Mouse (Mus musculus) liver, embryonic 11.5 days (tissue): ENCODE results near the gene Asxl2. TPM values are rescaled to one million over a fixed set of nuclear protein-coding genes. Genes with fewer than 3 reads are reported as not detected.

Source experiments
- ATAC-seq: fragments of 200-750 bp; cut with Nextera tagmentation; replicated peaks from 2 replicates; pipeline ENCODE4 v1.8.0; 2017; ENCODE audit warnings: moderate number of reproducible peaks, mild to moderate bottlenecking, moderate TSS enrichment, moderate library complexity; ENCODE audit not compliant: low FRiP score
- DNase-seq: peaks from one replicate; pipeline ENCODE4 v3.0.0-alpha.2; 2017; ENCODE audit warnings: low spot score
- H3K27ac ChIP-seq: fragments of 300-500 bp; sonication (generic); 2 replicates; pipeline ENCODE4 v1.5.1; 2014; ENCODE audit warnings: mild to moderate bottlenecking, low read depth, low read length, control low read depth
- H3K27me3 ChIP-seq: fragments of 300-500 bp; sonication (generic); replicated peaks from 2 replicates; pipeline ENCODE4 v1.6.1; 2014; ENCODE audit warnings: low read length, mixed read lengths; ENCODE audit not compliant: control insufficient read depth, insufficient read depth
- H3K36me3 ChIP-seq: fragments of 300-500 bp; sonication (generic); 2 replicates; pipeline ENCODE4 v1.6.1; 2014; ENCODE audit warnings: mild to moderate bottlenecking, low read length, moderate library complexity, mixed read lengths; ENCODE audit not compliant: control insufficient read depth, insufficient read depth
- H3K4me1 ChIP-seq: fragments of 300-500 bp; sonication (generic); replicated peaks from 2 replicates; pipeline ENCODE4 v1.6.1; 2014; ENCODE audit warnings: low read length, mixed read lengths; ENCODE audit not compliant: control insufficient read depth, insufficient read depth
- H3K4me2 ChIP-seq: fragments of 300-500 bp; sonication (generic); 2 replicates; pipeline ENCODE4 v1.6.1; 2014; ENCODE audit warnings: mild to moderate bottlenecking, control low read depth, moderate library complexity
- H3K4me3 ChIP-seq: fragments of 300-500 bp; sonication (generic); 2 replicates; pipeline ENCODE4 v1.5.1; 2014; ENCODE audit warnings: low read depth, low read length, control low read depth
- H3K9ac ChIP-seq: fragments of 300-500 bp; sonication (generic); 2 replicates; pipeline ENCODE4 v1.6.1; 2014; ENCODE audit warnings: low read depth, low read length, control low read depth
- H3K9me3 ChIP-seq: fragments of 300-500 bp; sonication (generic); 2 replicates; pipeline ENCODE4 v1.6.1; 2016; ENCODE audit warnings: low read length, inconsistent platforms, mixed read lengths; ENCODE audit not compliant: control insufficient read depth
- WGBS: fragments of 180-500 bp; shearing (Covaris S2); extraction: QIAGEN DNeasy Blood & Tissue Kit; methylation state at CpG from one replicate; pipeline ENCODE4 v1.1.7; 2014; 5-methylcytosine and 5-hydroxymethylcytosine counted together
- polyA plus RNA-seq: library from polyadenylated mRNA; unstranded; fragments of >200 nt; fragmentation: Nextera tagmentation; extraction: Ambion mirVana; gene quantifications from 2 replicates; pipeline ENCODE4 v1.2.1, GENCODE M21; 2014

Asxl2 gene
- 21.4 and 23.4 TPM in 2 replicates for polyA plus RNA-seq

DNA sequence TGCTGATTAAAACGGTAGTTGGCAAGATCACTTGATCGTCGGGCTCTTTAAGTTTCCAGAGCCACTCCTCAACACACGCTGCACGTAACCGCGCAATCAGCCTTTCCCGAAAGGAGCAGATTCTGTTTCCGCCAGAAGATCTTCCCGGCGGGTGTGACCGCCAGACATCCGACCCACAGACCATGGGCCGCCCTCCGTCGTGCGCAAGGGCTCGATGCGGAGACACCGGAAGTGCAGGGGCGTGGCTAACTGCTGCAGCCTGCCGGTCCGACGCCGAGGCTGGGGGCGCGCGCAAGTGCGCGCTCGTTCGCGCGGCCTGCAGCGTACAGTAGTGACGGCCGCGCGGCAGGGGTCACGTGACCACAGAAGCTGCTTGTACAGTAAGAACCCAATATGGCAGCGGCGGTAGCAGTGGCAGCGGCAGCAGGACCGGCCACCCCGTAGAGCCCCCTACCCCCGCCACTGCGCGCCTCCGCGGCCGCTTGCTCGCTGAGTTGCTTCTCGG, at the start of gene Asxl2:
Asxl2 (plus strand) TSS at position 328 of the 505 bp plus-strand sequence.
- peak within 1 kb of the TSS; percentile 99 for H3K4me3 ChIP-seq
- ATAC-seq (peak; percentile 90), DNase-seq (peak; percentile 99)
- peak within 1 kb of the TSS; percentile 87 for H3K4me2 ChIP-seq
- H3K36me3 ChIP-seq, result peaks cover 5% of the 10 kb centered on the region; the same call in 1 of the 2 replicates
- peaks cover 18% of the 10 kb centered on the region for H3K4me1 ChIP-seq
- 0% methylated on average over 53 of the region's 53 CpGs for WGBS
- peak within 1 kb of the TSS; percentile 99 for H3K9ac ChIP-seq
- peak within 1 kb of the TSS; percentile 100 for H3K27ac ChIP-seq
- no peaks in the 10 kb centered on the region for H3K27me3 ChIP-seq
- no peaks in the 10 kb centered on the region for H3K9me3 ChIP-seq

DNA sequence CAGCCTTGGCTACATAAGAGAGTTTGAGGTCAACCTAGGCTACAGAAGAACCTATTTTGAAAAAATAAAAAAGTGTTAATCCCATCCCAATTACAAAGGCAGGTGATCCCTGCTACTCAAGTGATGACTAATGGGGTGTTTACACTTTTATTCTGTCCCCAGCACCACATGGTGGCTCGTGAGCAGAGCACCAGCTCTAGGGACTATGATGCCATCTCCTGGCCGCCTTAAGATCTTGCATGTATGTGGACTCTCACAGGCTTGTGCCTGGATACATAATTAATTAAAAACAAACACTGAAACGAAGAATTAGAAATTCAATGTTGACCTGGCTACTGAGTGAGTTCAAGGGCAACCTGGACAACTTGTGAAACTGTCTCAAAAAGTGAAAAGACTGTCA, 49.5 kb upstream of the Asxl2 start:
- no peak overlapping the region for H3K4me2 ChIP-seq
- no peaks in the 10 kb centered on the region for H3K36me3 ChIP-seq
- H3K4me1 ChIP-seq, result no peaks in the 10 kb centered on the region
- H3K9me3 ChIP-seq, result no peaks in the 10 kb centered on the region
- WGBS, result 25% methylated on average over 3 of the region's 3 CpGs
- H3K27me3 ChIP-seq, result no peaks in the 10 kb centered on the region
- ATAC-seq (no peak), DNase-seq (no peak)
- no peak overlapping the region for H3K27ac ChIP-seq
- H3K4me3 ChIP-seq, result no peak overlapping the region
- H3K9ac ChIP-seq, result no peak overlapping the region

DNA sequence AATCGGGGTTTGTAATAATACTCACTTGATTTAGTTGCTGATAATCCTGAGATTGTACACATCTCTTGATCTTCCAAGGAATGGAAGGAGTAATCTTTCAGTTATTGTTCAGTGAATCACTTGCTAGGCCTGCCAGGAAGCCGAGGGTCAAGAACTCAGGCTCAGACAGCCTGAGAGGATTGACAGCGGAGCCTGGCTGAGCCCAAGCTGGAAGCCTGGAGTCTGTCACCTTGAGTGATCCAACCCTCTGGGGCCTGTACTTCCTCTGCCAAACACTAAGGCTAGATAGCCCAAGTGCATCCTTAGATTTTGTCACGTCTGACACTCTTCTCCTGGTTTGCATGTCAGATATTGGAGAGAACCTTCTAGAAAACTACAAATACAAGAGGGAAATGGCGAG, 48.9 kb upstream of the Asxl2 start:
- no peak for ATAC-seq
- 60% methylated on average over 5 of the region's 5 CpGs for WGBS
- no peaks in the 10 kb centered on the region for H3K27me3 ChIP-seq

DNA sequence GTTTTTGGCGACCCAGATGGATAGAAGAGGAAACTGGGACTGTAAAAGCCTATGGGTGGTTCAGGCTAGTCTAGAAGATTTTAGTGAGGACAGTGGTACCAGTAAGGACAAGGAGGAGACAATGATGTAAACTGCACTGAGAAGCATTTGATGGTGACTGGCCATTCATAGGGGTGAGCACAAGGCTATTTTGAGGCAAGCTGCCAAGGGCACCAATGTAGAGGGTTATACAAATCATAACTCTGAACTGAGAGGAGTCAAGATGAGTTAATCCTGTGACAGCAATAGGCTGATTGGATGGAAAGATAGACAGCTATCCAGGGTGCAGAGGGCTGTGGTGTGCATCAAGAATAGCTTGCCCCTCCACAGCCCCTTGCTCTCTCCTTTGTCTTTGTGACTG, 41.8 kb upstream of the Asxl2 start:
- H3K36me3 ChIP-seq, result no peaks in the 10 kb centered on the region
- no peaks in the 10 kb centered on the region for H3K4me1 ChIP-seq
- H3K9me3 ChIP-seq, result no peaks in the 10 kb centered on the region
- no peak overlapping the region for H3K4me3 ChIP-seq
- H3K4me2 ChIP-seq, result no peak overlapping the region
- no peak overlapping the region for H3K9ac ChIP-seq
- WGBS, result 63% methylated on average over 1 of the region's 1 CpGs
- no peak for DNase-seq
- ATAC-seq, result no peak
- H3K27me3 ChIP-seq, result no peaks in the 10 kb centered on the region
- H3K27ac ChIP-seq, result no peak overlapping the region

More for the DNA sequence above, 48.9 kb upstream of the Asxl2 start:
- no peaks in the 10 kb centered on the region for H3K9me3 ChIP-seq
- H3K27ac ChIP-seq, result no peak overlapping the region
- H3K36me3 ChIP-seq, result no peaks in the 10 kb centered on the region
- H3K4me1 ChIP-seq, result no peaks in the 10 kb centered on the region
- DNase-seq, result no peak
- H3K4me2 ChIP-seq, result no peak overlapping the region
- H3K4me3 ChIP-seq, result no peak overlapping the region
- no peak overlapping the region for H3K9ac ChIP-seq

DNA sequence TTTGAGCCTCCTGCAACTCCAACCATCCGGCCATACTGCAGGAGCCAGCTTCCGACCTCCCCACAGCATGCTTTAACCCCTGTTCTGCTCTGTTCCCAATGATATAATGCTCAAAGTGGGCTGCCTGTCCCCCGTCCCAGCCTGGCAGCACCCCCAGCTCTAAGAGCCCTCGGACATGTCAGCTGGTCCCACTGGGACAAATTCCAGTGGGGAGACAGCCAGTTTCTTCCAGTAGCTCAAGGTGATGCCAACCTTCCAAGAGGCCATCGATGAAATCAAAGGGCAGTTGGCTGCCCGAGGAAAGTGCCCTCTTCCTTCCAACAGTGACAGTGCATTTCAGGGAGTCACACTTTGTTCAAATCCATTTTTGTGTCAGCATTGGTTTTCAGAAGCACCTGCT, 41.4 kb upstream of the Asxl2 start:
- DNase-seq, result no peak
- no peak overlapping the region for H3K4me3 ChIP-seq
- H3K36me3 ChIP-seq, result no peaks in the 10 kb centered on the region
- H3K9me3 ChIP-seq, result no peaks in the 10 kb centered on the region
- no peaks in the 10 kb centered on the region for H3K4me1 ChIP-seq
- no peaks in the 10 kb centered on the region for H3K27me3 ChIP-seq
- no peak overlapping the region for H3K9ac ChIP-seq
- 74% methylated on average over 6 of the region's 6 CpGs for WGBS
- no peak overlapping the region for H3K27ac ChIP-seq
- no peak overlapping the region for H3K4me2 ChIP-seq
- ATAC-seq, result no peak

DNA sequence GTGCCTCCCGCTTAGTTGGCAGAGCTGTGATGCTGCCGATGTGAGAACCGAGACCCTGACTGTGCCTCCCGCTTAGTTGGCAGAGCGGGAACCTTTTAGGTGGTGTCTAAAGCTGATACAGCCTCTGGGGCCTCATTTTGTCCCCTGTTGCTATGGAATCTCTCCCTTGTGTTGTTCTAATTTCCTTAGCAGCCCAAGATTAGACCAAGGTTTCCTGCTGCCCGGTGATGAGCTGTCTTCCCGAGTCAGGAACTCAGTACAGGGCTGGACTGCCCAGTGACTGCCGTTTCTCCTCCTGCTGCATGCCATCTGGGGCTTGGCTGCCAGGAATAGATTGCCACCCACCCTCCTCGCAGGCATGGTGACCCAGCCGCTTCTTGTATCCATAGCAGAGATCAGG, 40.7 kb upstream of the Asxl2 start:
- Histone ChIP-seq H3K27ac (no peak overlapping the region), H3K36me3 (no peaks in the 10 kb centered on the region), H3K4me3 (no peak overlapping the region), H3K4me2 (no peak overlapping the region), H3K9me3 (no peaks in the 10 kb centered on the region), H3K4me1 (no peaks in the 10 kb centered on the region), H3K27me3 (no peaks in the 10 kb centered on the region), H3K9ac (no peak overlapping the region)
- ATAC-seq (no peak), DNase-seq (no peak)
- 69% methylated on average over 10 of the region's 10 CpGs for WGBS

DNA sequence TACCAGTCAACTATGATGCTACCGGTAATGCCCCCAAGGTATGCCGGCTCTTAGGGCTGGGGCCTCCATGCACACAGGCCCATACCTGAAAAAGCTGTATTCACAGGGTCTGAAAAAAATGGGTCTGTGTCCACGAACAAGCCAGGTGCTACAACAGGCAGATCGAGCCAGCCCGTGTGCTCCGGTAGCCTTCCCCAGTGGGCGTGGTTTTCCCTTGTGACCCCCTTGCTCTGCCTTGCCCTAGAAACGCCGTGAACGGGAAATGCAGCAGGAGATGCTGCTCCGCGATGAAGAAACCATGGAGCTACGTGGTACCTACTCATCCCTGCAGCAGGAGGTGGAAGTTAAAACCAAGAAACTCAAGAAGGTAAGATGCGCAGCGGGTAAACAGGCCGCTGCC, 38.8 kb upstream of the Asxl2 start:
- DNase-seq, result no peak
- Histone ChIP-seq H3K4me2 (no peak overlapping the region), H3K9me3 (no peaks in the 10 kb centered on the region), H3K27ac (no peak overlapping the region), H3K27me3 (no peaks in the 10 kb centered on the region), H3K9ac (no peak overlapping the region), H3K36me3 (no peaks in the 10 kb centered on the region), H3K4me3 (no peak overlapping the region), H3K4me1 (no peaks in the 10 kb centered on the region)
- 90% methylated on average over 16 of the region's 16 CpGs for WGBS
- ATAC-seq, result no peak

DNA sequence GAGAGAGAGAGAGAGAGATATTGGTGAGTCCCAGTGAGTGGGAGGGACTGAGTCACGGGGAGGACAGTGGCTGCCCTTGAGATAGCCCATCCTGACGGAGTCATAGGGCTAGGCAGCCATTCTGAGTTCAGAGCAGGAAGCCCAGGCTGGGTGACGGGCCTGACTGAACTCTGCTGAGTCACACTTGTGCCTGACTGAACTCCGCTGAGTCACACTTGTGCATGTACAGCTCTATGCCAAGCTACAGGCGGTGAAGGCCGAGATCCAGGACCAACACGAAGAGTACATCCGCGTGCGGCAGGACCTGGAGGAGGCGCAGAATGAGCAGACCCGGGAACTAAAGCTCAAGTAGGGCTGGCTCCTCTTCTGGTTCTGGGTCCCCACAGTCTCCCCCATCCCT, 37.3 kb upstream of the Asxl2 start:
- 78% methylated on average over 12 of the region's 12 CpGs for WGBS
- H3K4me3 ChIP-seq, result no peak overlapping the region
- no peak overlapping the region for H3K9ac ChIP-seq
- no peaks in the 10 kb centered on the region for H3K36me3 ChIP-seq
- no peak overlapping the region for H3K27ac ChIP-seq
- no peak for DNase-seq
- no peaks in the 10 kb centered on the region for H3K9me3 ChIP-seq
- no peaks in the 10 kb centered on the region for H3K4me1 ChIP-seq
- H3K27me3 ChIP-seq, result no peaks in the 10 kb centered on the region
- no peak overlapping the region for H3K4me2 ChIP-seq
- peak; percentile 71 for ATAC-seq

DNA sequence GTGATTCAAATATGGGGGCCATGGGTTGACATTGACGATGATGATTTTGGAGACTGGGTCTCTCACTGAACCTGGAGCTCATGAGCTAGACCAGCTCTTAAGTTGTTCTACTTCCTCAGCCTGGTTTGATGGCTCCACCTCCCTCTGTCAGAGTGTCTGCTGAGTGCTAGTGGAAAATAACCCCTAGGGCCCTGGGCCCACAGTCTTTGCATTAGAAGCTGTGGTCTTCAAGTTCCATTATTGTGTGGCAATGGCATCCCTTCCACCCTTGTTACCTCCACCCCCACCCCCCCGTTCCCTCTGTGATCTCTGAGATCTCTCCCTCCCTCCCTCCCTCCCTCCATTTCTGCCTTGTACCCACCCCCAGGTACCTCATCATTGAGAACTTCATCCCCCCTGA, 36.6 kb upstream of the Asxl2 start:
- Histone ChIP-seq H3K27ac (no peak overlapping the region), H3K9me3 (no peaks in the 10 kb centered on the region), H3K36me3 (no peaks in the 10 kb centered on the region), H3K4me2 (no peak overlapping the region), H3K4me1 (no peaks in the 10 kb centered on the region), H3K9ac (no peak overlapping the region), H3K27me3 (no peaks in the 10 kb centered on the region), H3K4me3 (no peak overlapping the region)
- WGBS, result 87% methylated on average over 2 of the region's 2 CpGs
- ATAC-seq (no peak), DNase-seq (no peak)
